Mouse (Mus musculus) cortical plate, adult 2 months (tissue): ENCODE data around the gene Ndst2.

ENCODE experiments used
- CTCF ChIP-seq: fragments of 200-500 bp; IDR thresholded peaks from 2 replicates; pipeline ENCODE4 v1.5.1; 2011; ENCODE audit warnings: mild to moderate bottlenecking, control low read depth, low read length; ENCODE audit not compliant: insufficient read depth; ENCODE audit errors: extremely low read depth
- POLR2A ChIP-seq: fragments of 200-500 bp; IDR thresholded peaks from 2 replicates; pipeline ENCODE4 v1.6.1; 2011; ENCODE audit warnings: mild to moderate bottlenecking, low read length, control low read depth; ENCODE audit not compliant: insufficient read depth; ENCODE audit errors: extremely low read depth

- TF ChIP-seq CTCF, result no peak
- TF ChIP-seq POLR2A, result no peak
Observed at GRCm38 (mm10) chr14:20778496-20778895, 44.1 kb upstream of the Ndst2 start.
